In genomic region chr12:76950330-76950729, GRCm38 (mm10) we compare ENCODE assay signal across 22 mouse cellular contexts. TPM values are rescaled to one million over a fixed set of nuclear protein-coding genes. Genes with fewer than 3 reads are reported as not detected.
A peak's percentile ranks its signal among the peaks of the same experiment; 100 is the strongest.
DNase-seq lines count a peak whose midpoint lies in the region; ATAC-seq and TF ChIP-seq lines count a peak whose summit lies in the region.
"Had no signal": no experiment of that assay in that cellular context is flagged by ENCODE, and none has a peak within 500 bp of the region (broad histone marks: within the 10 kb centered on the region; RNA-seq: fewer than 3 reads in every experiment).

No protein-coding gene starts in this region.

- H3K9me3 ChIP-seq in liver, embryonic 11.5 days (ENCODE audit: control insufficient read depth, low read length): no peaks in the 10 kb centered on the region
- no peaks in the 10 kb centered on the region for H3K9me3 ChIP-seq in embryonic facial prominence, embryonic 10.5 days
- H3K9me3 ChIP-seq: forebrain, embryonic 13.5 days; liver, embryonic 13.5 days; megakaryocyte, embryonic 14.5 days had no signal

- no peak for TF ChIP-seq POLR2A in liver, adult 2 months (IDR thresholded peaks at IDR 0.05; ENCODE audit: extremely low read depth, insufficient read depth, low read length)

- 52% methylated on average over 5 of the region's 5 CpGs for WGBS in liver, adult 2 months
- 85% methylated on average over 5 of the region's 5 CpGs for WGBS in liver, embryonic 11.5 days
- 90% methylated on average over 5 of the region's 5 CpGs for WGBS in embryonic facial prominence, embryonic 10.5 days

- TF ChIP-seq CTCF in liver, adult 2 months (IDR thresholded peaks at IDR 0.05; ENCODE audit: low read depth, low read length): no peak

- no peak overlapping the region for H3K27ac ChIP-seq in liver, adult 2 months (replicated peaks; ENCODE audit: insufficient read depth, low read depth, low read length)
- no peak overlapping the region for H3K27ac ChIP-seq in liver, embryonic 11.5 days (ENCODE audit: low read depth, low read length)
- no peak overlapping the region for H3K27ac ChIP-seq in embryonic facial prominence, embryonic 10.5 days (replicated peaks)
- H3K27ac ChIP-seq: forebrain, embryonic 13.5 days; liver, embryonic 13.5 days had no signal

- DNase-seq in liver, adult 2 months (ENCODE audit: extremely low read depth, low read depth, low spot score): peak; percentile 30
- DNase-seq in liver, embryonic 11.5 days (ENCODE audit: low spot score): no peak
- DNase-seq in embryonic facial prominence, embryonic 10.5 days (ENCODE audit: low spot score): no peak
- DNase-seq in kidney, adult 18-20 months: no peak
- no peak for DNase-seq in spleen, postnatal 14 days (ENCODE audit: low spot score in 2 of 2)
- DNase-seq: adrenal gland, postnatal 36 days; B cell, adult 2 months; cerebellum, adult 2 months; gastrocnemius, postnatal 36 days; kidney, adult 8-10 months; kidney, postnatal 14 days; liver, embryonic 13.5 days; lung, embryonic 14.5 days; midbrain, embryonic 14.5 days; right cerebral cortex, adult 18-20 months; thymus, postnatal 25 days had no signal

- no peak for ATAC-seq in liver, embryonic 11.5 days (replicated peaks; ENCODE audit: low FRiP score)
- peak; percentile 25 for ATAC-seq in activated CD4-positive, CD25-positive, alpha-beta regulatory T cell, adult 4 months
- ATAC-seq in megakaryocyte, adult 5-6 weeks (ENCODE audit: poor library complexity, severe bottlenecking): peak; percentile 82
- ATAC-seq: forebrain, embryonic 13.5 days; hindbrain, embryonic 16.5 days; Patski had no signal

- peaks cover 11% of the 10 kb centered on the region; the same call in 1 of the 2 replicates for H3K79me2 ChIP-seq in liver, adult 2 months (ENCODE audit: control insufficient read depth, insufficient read depth, low read length)

- no peaks in the 10 kb centered on the region for H3K27me3 ChIP-seq in liver, adult 2 months (ENCODE audit: control insufficient read depth, insufficient read depth, low read length)
- no peaks in the 10 kb centered on the region for H3K27me3 ChIP-seq in liver, embryonic 11.5 days (replicated peaks; ENCODE audit: control insufficient read depth, insufficient read depth, low read length)
- H3K27me3 ChIP-seq in embryonic facial prominence, embryonic 10.5 days (replicated peaks; ENCODE audit: low read depth, poor library complexity, severe bottlenecking): no peaks in the 10 kb centered on the region
- H3K27me3 ChIP-seq: forebrain, embryonic 13.5 days; liver, embryonic 13.5 days; megakaryocyte, embryonic 14.5 days; Patski had no signal

- H3K9ac ChIP-seq in liver, adult 2 months (ENCODE audit: low read depth, low read length): no peak overlapping the region
- H3K9ac ChIP-seq in liver, embryonic 11.5 days (ENCODE audit: low read depth, low read length): no peak overlapping the region
- H3K9ac ChIP-seq: forebrain, embryonic 13.5 days; liver, embryonic 13.5 days; lung, embryonic 14.5 days had no signal

- no peak overlapping the region for H3K4me2 ChIP-seq in liver, embryonic 11.5 days
- H3K4me2 ChIP-seq: forebrain, embryonic 13.5 days; liver, embryonic 13.5 days; lung, embryonic 14.5 days had no signal

- H3K36me3 ChIP-seq in liver, adult 2 months (ENCODE audit: control insufficient read depth, insufficient read depth, low read length): peaks cover 68% of the 10 kb centered on the region
- H3K36me3 ChIP-seq in liver, embryonic 11.5 days (ENCODE audit: control insufficient read depth, insufficient read depth, low read length): peaks cover 41% of the 10 kb centered on the region
- peaks cover 99% of the 10 kb centered on the region for H3K36me3 ChIP-seq in embryonic facial prominence, embryonic 10.5 days (replicated peaks)

- no peak overlapping the region for H3K4me3 ChIP-seq in liver, adult 2 months (ENCODE audit: insufficient read depth, low read depth, low read length)
- H3K4me3 ChIP-seq in liver, embryonic 11.5 days (ENCODE audit: low read depth, low read length): no peak overlapping the region
- no peak overlapping the region for H3K4me3 ChIP-seq in embryonic facial prominence, embryonic 10.5 days
- H3K4me3 ChIP-seq: forebrain, embryonic 13.5 days; liver, embryonic 13.5 days; megakaryocyte, embryonic 14.5 days had no signal

- H3K4me1 ChIP-seq in liver, adult 2 months (ENCODE audit: control insufficient read depth, insufficient read depth, low read length): peaks cover 15% of the 10 kb centered on the region
- H3K4me1 ChIP-seq in liver, embryonic 11.5 days (replicated peaks; ENCODE audit: control insufficient read depth, insufficient read depth, low read length): peaks cover 22% of the 10 kb centered on the region
- no peaks in the 10 kb centered on the region for H3K4me1 ChIP-seq in embryonic facial prominence, embryonic 10.5 days

RNA-seq across cellular contexts. Expression of gene Max, which starts 11.7 kb away (rescaled TPM):
- total RNA-seq in liver, adult 2 months (2014; rRNA removed): 8.3 and 8.6 TPM in 2 replicates
- polyA plus RNA-seq in liver, adult 2 months (2012; rRNA removed): 8.8 and 10.1 TPM in 2 replicates
- polyA plus RNA-seq in liver, embryonic 11.5 days (2014; fragmentation: Nextera tagmentation; extraction: Ambion mirVana): 17.8 and 21.9 TPM in 2 replicates
- 10 to 100 TPM; 75.9 to 95.3 TPM for polyA plus RNA-seq in activated CD4-positive, CD25-positive, alpha-beta regulatory T cell, adult 4 months (2017; shearing (Covaris generic))
- total RNA-seq in megakaryocyte, adult 5-6 weeks (2015): 130 and 142 TPM in 2 replicates
- 125 and 175 TPM in 2 replicates for total RNA-seq in megakaryocyte, adult 5-6 weeks (2017)
- polyA plus RNA-seq in embryonic facial prominence, embryonic 10.5 days (2016; fragmentation: Nextera tagmentation; extraction: Ambion mirVana): 9.8 and 13.1 TPM in 2 replicates
